Mouse (Mus musculus): ENCODE results near the gene Nlrp6. TPM values are rescaled to one million over a fixed set of nuclear protein-coding genes. Genes with fewer than 3 reads are reported as not detected.

The Nlrp6 gene
- polyA plus RNA-seq, 1 experiment from 2014 or later, result 0.08 TPM

DNA sequence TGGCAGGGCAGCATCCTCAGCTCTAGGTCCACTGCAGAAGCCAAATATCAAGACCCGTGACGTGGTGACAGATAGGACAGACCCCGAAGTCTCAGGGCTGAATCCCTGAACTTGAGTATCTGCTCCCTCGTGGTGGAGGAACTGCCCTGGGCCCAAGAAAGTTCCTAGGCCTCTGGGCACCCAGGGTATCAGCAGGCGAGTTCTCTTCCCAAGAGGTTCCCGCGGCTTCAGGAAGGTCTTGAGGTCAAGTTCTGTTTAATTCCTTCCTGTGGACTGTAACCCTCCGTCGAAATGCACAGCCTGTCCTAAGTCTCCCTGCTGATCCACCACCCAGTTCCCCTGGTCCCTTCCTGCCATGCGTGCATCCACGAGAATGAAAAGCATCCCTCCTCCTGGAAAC lies 32.4 kb downstream of the Nlrp6 start:
- H3K9ac ChIP-seq, result no peak overlapping the region
- no peak for DNase-seq
- H3K27me3 ChIP-seq (ENCODE audit: insufficient read depth, low read length), result no peaks in the 10 kb centered on the region
- H3K9me3 ChIP-seq (ENCODE audit: low read depth, low read length), result no peaks in the 10 kb centered on the region
- H3K36me3 ChIP-seq (ENCODE audit: insufficient read depth), result peaks cover 22% of the 10 kb centered on the region
- H3K4me1 ChIP-seq (ENCODE audit: insufficient read depth), result peaks cover 20% of the 10 kb centered on the region
- TF ChIP-seq CTCF (IDR thresholded peaks at IDR 0.05; ENCODE audit: low read depth), result no peak
- peak overlapping the region; percentile 90 for H3K4me2 ChIP-seq
- no peak overlapping the region for H3K27ac ChIP-seq (ENCODE audit: low read depth)
- no peak overlapping the region for H3K4me3 ChIP-seq (ENCODE audit: low read depth, low read length)
- WGBS, result 68% methylated on average over 11 of the region's 11 CpGs
- no peak for ATAC-seq (ENCODE audit: insufficient read depth)

- Histone ChIP-seq H3K4me1 (ENCODE audit: insufficient read depth) (peaks cover 20% of the 10 kb centered on the region), H3K9ac (peak overlapping the region; percentile 67), H3K27me3 (ENCODE audit: insufficient read depth, low read length) (no peaks in the 10 kb centered on the region), H3K9me3 (ENCODE audit: low read depth, low read length) (no peaks in the 10 kb centered on the region), H3K4me2 (peak overlapping the region; percentile 90), H3K36me3 (ENCODE audit: insufficient read depth) (peaks cover 13% of the 10 kb centered on the region), H3K27ac (ENCODE audit: low read depth) (peak overlapping the region; percentile 44; the same call in 1 of the 2 replicates), H3K4me3 (ENCODE audit: low read depth, low read length) (peak overlapping the region; percentile 60)
- no peak for TF ChIP-seq CTCF (IDR thresholded peaks at IDR 0.05; ENCODE audit: low read depth)
- 40% methylated on average over 15 of the region's 15 CpGs for WGBS
- ATAC-seq (ENCODE audit: insufficient read depth), result no peak
- no peak for DNase-seq
Measured at GRCm38 (mm10) chr7:140953800-140954732, 33.4 kb downstream of the Nlrp6 start.

DNA sequence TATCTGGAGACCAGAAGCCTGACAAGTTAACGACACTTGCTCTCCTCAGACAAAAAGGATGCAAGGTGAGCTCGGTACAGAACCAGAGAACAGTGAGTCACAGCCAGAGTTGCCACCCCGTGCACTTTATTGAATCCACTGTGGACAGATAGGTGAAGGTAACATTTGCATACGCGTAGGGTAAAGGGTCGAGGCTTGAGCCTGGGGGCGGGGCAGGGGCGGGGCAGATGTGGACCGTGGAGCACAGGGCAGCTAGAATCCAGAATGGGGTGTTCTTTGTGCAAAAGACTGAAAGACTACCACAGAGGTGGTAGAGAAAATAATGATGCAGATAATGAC lies 34.0 kb downstream of the Nlrp6 start:
- WGBS, result 4% methylated on average over 9 of the region's 9 CpGs

DNA sequence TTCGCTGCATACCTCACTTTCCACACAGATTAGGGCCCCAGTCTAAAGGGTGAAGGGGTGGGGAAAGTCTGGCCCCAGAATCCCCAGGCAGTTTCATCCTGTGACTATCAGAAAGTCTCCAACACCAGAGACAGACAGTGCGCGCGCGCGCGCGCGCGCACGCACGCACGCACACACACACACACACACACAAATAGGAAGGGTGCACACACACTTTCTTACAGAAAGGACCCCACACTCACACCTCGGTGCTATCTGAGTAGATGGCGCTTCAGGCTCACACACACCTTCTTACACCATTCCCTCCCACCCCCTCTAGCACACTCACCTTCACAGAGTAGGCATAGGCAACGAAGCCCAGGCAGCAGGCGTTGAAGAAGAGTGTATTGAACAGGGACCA lies 34.6 kb downstream of the Nlrp6 start:
- ATAC-seq (ENCODE audit: insufficient read depth) (peak; percentile 36), DNase-seq (peak; percentile 66)
- H3K4me1 ChIP-seq (ENCODE audit: insufficient read depth), result peaks cover 18% of the 10 kb centered on the region

More for the DNA sequence above, 34.0 kb downstream of the Nlrp6 start:
- Histone ChIP-seq H3K9me3 (ENCODE audit: low read depth, low read length) (no peaks in the 10 kb centered on the region), H3K4me2 (peak overlapping the region; percentile 90), H3K4me3 (ENCODE audit: low read depth, low read length) (peak overlapping the region; percentile 60), H3K9ac (peak overlapping the region; percentile 67), H3K36me3 (ENCODE audit: insufficient read depth) (peaks cover 7% of the 10 kb centered on the region; the same call in 1 of the 2 replicates), H3K27ac (ENCODE audit: low read depth) (peak overlapping the region; percentile 44; the same call in 1 of the 2 replicates), H3K27me3 (ENCODE audit: insufficient read depth, low read length) (no peaks in the 10 kb centered on the region), H3K4me1 (ENCODE audit: insufficient read depth) (peaks cover 20% of the 10 kb centered on the region)
- DNase-seq (no peak), ATAC-seq (ENCODE audit: insufficient read depth) (no peak)
- no peak for TF ChIP-seq CTCF (IDR thresholded peaks at IDR 0.05; ENCODE audit: low read depth)

DNA sequence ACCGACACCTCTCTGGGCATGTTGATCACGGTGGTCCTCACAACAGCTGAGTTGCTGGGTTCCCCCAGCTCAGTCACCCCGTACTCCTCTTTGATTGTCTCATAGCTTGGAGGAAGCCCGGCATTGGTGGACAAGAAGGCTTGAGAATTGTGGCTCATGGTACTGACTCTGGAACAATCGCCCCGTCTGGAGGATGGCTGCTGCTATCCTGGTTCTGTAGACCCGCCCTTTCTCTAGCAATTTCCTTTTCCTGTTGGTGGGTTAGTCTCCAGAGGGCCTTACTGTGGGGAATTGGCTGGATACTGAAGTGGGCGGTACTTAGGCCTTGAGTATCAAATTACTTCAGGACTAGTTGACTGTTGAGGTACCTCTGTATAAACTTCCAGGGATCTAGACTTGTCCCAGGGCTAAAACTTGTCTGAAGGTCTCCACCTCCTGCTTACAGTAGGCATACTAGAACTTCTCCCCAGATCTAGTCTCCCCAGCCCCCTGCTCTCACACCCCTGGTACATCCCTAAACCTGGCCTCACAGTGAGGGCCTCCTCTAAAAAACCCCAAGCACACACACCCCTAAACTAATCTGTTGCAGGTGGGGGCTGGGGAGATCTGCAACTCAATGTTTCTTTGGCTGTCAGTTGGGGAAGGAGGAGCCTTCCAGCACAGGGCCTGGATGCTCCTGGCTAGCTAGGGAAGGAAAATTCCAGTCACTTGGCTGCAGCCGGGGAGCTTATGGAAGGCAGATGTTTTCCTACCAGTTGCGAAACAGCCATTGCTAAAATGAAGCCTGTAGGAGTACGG lies 35.3 kb downstream of the Nlrp6 start, which contains the start of the genes Gm45717 and Ifitm2:
Gene Gm45717, minus strand, starts transcription at position 180 of the 798 bp plus-strand sequence.
Gene Ifitm2, minus strand, starts transcription at position 230 of the 798 bp plus-strand sequence.
- Histone ChIP-seq H3K36me3 (ENCODE audit: insufficient read depth) (no peaks in the 10 kb centered on the region), H3K4me3 (ENCODE audit: low read depth, low read length) (peak within 1 kb of the TSS; percentile 60), H3K9ac (peak within 1 kb of the TSS; percentile 67), H3K4me2 (peak within 1 kb of the TSS; percentile 90), H3K27me3 (ENCODE audit: insufficient read depth, low read length) (no peaks in the 10 kb centered on the region), H3K9me3 (ENCODE audit: low read depth, low read length) (no peaks in the 10 kb centered on the region), H3K27ac (ENCODE audit: low read depth) (peak within 1 kb of the TSS; percentile 96), H3K4me1 (ENCODE audit: insufficient read depth) (peaks cover 17% of the 10 kb centered on the region)
- DNase-seq (peak; percentile 97), ATAC-seq (ENCODE audit: insufficient read depth) (peak; percentile 92)
- TF ChIP-seq CTCF (IDR thresholded peaks at IDR 0.05; ENCODE audit: low read depth), result no peak
- WGBS, result 2% methylated on average over 10 of the region's 11 CpGs

More for the DNA sequence above, 34.6 kb downstream of the Nlrp6 start:
- Histone ChIP-seq H3K36me3 (ENCODE audit: insufficient read depth) (0 out of 2 replicates have a peak, but pooled peaks cover under 1% of the 10 kb centered on the region), H3K9me3 (ENCODE audit: low read depth, low read length) (no peaks in the 10 kb centered on the region), H3K4me3 (ENCODE audit: low read depth, low read length) (peak overlapping the region; percentile 60), H3K9ac (peak overlapping the region; percentile 67), H3K27me3 (ENCODE audit: insufficient read depth, low read length) (no peaks in the 10 kb centered on the region), H3K4me2 (peak overlapping the region; percentile 90), H3K27ac (ENCODE audit: low read depth) (peak overlapping the region; percentile 96)
- TF ChIP-seq CTCF (IDR thresholded peaks at IDR 0.05; ENCODE audit: low read depth), result no peak
- 9% methylated on average over 17 of the region's 17 CpGs for WGBS

DNA sequence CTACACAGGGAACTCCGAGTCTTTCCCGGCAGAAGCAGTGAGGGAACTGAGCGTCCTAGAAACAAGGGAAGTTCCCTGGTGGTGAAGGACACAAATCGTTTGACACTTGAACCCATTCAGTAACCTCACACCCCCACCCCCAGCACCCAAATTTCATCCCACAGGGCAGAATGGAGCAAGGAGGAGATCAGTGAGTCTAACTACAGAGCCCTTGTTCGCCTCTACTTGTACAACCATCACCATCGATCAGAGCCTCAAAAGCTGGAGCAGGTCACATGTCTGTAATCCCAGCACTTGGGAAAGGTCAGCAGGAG lies 35.8 kb downstream of the Nlrp6 start:
- H3K9ac ChIP-seq, result peak overlapping the region; percentile 6
- ATAC-seq (ENCODE audit: insufficient read depth) (peak; percentile 2; the same call in 1 of the 2 replicates), DNase-seq (no peak)
- no peaks in the 10 kb centered on the region for H3K27me3 ChIP-seq (ENCODE audit: insufficient read depth, low read length)
- H3K36me3 ChIP-seq (ENCODE audit: insufficient read depth), result no peaks in the 10 kb centered on the region
- TF ChIP-seq CTCF (IDR thresholded peaks at IDR 0.05; ENCODE audit: low read depth), result no peak
- H3K9me3 ChIP-seq (ENCODE audit: low read depth, low read length), result no peaks in the 10 kb centered on the region
- no peak overlapping the region; the same call in 1 of the 2 replicates for H3K4me3 ChIP-seq (ENCODE audit: low read depth, low read length)
- H3K27ac ChIP-seq (ENCODE audit: low read depth), result peak overlapping the region; percentile 96
- WGBS, result 32% methylated on average over 6 of the region's 6 CpGs
- peaks cover 17% of the 10 kb centered on the region for H3K4me1 ChIP-seq (ENCODE audit: insufficient read depth)
- peak overlapping the region; percentile 90 for H3K4me2 ChIP-seq
